Mouse (Mus musculus) retina, postnatal 7 days (tissue): ENCODE measurements around the gene Atp5mpl.

Experiments used
- DNase-seq: peaks from one replicate; pipeline ENCODE4 v3.0.0-alpha.2; 2012; ENCODE audit warnings: low read depth, low spot score

Atp5mpl gene

DNA sequence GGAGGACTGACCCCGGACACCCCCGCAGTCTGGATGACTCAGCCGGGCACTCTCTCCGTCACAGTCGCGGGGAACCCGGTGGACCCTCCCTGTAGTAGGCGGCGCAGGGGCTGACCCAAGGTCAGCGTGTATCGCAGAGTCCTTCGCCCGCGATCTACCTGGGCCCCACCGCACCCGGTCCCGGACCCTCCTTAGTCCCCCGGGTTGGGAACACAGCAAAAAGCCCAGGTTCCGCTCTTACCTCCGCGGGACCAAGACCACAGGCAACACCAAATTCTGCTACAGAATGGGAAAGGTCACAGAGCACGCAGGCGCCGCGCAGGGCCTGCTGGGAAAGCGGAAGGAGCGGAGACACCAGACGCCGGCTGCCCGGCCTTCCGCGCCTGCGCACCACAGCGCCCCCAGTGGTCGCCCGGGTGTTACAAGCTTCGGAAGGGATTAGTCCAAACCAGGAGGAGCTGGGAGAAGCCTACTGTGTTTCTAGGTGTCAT is at the start of gene Atp5mpl:
Gene Atp5mpl (minus strand): TSS at position 295 of the 491 bp plus-strand sequence.
- peak; percentile 89 for DNase-seq

GRCm38 (mm10) chr12:112016346-112016745 is 49.6 kb upstream of the Atp5mpl start:
- no peak for DNase-seq

GRCm38 (mm10) chr12:112013271-112013801 is 46.6 kb upstream of the Atp5mpl start:
- DNase-seq = no peak

DNA sequence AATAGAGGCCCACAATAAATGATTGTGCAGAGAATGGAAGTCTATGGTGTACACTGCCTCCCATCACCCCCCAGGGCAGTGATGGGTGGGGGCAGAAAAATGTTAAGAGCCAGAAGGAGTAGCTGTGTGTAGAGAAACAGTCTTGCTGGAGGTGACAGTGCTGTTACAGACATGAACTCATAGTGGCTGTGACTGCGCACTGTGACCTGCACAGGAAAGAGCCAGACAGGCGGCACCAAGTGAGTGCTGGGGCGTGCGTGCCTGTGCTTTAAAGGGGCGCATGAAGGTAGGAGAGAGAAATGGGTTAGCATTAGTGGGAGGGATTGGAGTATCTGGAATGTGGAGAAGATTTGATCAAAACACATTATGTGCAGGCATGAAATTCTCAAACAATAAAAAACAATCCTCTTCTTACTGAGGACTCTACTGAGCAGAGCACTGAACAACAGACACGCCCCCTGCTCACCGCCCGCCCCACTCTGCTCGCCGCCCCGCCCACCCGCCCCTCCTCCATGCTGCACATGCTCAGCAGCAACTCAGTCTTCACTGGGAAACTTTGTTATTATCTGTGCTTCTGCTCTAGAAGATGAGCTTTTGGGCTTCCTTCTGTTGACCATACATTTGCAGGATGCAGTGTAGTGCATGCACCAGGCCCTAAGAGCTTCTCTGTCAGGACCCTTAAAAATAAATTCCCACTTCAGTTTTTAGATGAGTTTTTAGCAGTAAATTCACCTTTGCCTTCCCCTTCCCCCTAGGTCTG is 45.9 kb upstream of the Atp5mpl start:
- no peak for DNase-seq

GRCm38 (mm10) chr12:112001223-112001622 is 34.4 kb upstream of the Atp5mpl start:
- peak; percentile 85 for DNase-seq

DNA sequence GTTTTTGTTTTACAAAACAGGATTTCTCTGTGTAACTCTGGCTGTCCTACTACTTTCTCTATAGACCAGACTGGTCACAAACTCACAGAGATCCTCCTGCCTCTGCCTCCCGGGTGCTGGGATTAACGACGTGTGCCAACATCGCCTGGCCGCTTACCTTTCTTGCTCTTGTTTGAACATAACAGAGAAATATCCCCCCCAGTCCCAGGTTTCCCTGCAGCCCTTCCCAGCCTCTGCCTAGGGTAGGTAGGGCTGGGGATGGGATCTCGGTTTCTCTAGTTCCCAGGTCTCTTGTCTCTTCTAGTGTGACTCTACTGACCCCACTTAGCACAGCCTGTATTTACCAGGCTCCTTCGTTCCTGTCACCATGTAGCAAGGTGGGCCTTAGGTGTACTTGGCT is 33.0 kb upstream of the Atp5mpl start:
- DNase-seq = no peak

DNA sequence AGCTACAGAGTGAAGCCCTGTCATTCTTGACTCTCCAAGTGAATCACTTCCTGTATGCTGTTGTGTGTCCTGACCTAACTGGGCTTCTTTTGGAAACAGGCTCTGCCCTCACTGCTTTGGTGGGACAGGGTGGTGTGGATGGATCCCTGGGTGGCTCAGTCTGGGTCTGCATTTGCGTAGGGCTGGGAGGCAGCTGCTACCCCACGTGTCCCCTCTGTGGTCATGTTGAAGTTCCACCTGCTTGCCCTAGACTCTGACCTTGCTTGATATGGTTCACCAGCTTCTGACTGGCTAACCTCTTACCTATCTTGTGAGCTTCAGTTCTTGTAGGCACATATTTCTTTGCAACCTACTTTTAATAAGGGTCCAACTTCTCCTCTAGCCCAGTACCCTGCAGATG is 28.4 kb upstream of the Atp5mpl start:
- no peak for DNase-seq

- no peak for DNase-seq
These were observed 25.8 kb upstream of the Atp5mpl start for GRCm38 (mm10) chr12:111992626-111993025.

- DNase-seq = no peak
These were observed 20.0 kb upstream of the Atp5mpl start for GRCm38 (mm10) chr12:111986756-111987155.

DNA sequence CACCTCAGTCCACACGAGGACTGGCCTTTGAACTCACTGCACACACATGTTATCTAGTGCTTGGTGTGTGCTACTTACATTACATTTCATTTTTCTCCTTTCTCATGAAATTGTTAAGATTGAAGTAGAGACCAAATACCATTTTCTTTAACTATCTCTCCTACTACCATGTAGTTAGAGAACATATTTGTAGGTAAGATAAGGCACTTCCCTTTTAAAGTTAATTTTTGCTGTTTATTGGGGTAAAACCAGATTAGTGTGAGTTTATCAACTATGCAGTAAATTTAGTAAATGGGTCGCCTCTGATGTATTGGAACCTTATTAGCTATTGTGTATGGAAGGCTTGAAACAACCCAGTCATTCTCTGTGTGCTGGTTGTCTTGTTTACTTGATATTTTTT is 16.4 kb upstream of the Atp5mpl start:
- no peak for DNase-seq

DNA sequence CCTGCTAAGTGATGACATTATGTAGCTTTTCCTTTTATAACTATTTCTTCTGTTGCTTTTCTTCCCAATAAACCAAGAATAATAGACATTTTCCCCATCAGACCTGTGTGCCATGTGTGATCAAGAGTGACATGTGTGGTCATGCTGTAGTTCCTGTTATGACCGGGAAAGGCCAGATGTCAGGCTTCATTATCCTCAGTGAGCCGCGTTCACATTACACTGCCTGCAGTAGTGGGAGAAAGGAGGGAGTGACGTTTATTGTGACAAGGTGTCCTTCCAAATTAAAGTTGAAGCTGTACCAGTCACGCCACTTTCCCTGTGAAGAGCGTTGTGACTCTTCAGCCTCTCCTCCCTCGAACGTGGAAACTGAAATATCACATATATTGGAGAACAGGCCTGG is 15.1 kb upstream of the Atp5mpl start:
- DNase-seq = no peak

- DNase-seq = no peak
These were observed 14.2 kb upstream of the Atp5mpl start, which contains the start of gene Rd3l for GRCm38 (mm10) chr12:111980887-111981367. Rd3l (minus strand) TSS chr12:111981317.

- DNase-seq = no peak
These were observed 11.5 kb upstream of the Atp5mpl start for GRCm38 (mm10) chr12:111978274-111978673.

- DNase-seq = no peak
These were observed 10.4 kb upstream of the Atp5mpl start for GRCm38 (mm10) chr12:111977138-111977537.

DNA sequence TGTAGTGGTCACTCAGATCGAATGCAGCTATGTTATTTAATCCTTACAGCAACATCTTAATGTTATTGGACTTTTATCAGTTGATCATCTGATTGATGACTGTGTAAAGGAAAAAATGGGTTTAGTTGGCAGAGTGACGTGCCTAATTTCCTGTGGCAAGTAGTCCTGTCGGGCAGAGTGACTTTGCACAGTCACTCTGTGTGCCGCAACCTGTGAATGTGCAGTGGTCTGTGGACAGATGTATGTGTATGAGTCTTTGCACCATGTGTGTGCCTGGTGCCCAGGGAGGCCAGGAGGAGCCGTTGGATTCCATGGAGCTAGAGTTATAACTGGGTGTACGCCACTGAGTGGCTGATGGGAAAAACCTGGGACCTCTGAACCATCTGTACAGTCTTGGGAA is 7.8 kb upstream of the Atp5mpl start:
- no peak for DNase-seq

- DNase-seq = no peak
These were observed 5.7 kb upstream of the Atp5mpl start for GRCm38 (mm10) chr12:111972504-111972903.

DNA sequence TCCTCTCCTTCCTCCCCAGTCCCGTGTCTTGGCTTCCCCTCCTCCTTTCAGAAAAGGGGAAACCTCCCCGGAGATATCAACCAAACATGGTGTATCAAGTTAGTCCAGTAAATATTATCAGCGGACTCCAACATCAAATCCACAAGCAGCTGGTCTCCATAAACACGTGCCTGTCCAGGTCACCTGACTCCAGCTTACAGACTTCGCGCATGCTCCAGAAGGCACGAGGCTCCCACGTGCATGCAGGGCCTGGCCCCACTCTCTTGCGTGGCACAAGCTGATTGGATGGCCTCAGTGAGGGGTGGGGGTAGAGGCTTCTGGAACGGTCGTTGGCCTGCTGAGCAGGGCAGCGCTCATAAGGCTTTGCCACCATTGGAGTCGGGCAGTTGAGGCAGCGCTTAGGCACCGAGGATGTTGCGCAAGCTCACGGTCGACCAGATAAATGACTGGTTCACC is 4.5 kb upstream of the Atp5mpl start, which contains the start of gene Tdrd9:
Gene Tdrd9 (plus strand): TSS at position 329 of the 456 bp plus-strand sequence.
- no peak for DNase-seq

GRCm38 (mm10) chr12:111970085-111970484 is 3.3 kb upstream of the Atp5mpl start:
- DNase-seq = no peak

GRCm38 (mm10) chr12:111963339-111963738 is 3.4 kb downstream of the Atp5mpl start:
- DNase-seq = no peak

GRCm38 (mm10) chr12:111958101-111958865 is 8.5 kb downstream of the Atp5mpl start:
- peak; percentile 53 for DNase-seq

- no peak for DNase-seq
These were observed 10.6 kb downstream of the Atp5mpl start for GRCm38 (mm10) chr12:111956173-111956572.

DNA sequence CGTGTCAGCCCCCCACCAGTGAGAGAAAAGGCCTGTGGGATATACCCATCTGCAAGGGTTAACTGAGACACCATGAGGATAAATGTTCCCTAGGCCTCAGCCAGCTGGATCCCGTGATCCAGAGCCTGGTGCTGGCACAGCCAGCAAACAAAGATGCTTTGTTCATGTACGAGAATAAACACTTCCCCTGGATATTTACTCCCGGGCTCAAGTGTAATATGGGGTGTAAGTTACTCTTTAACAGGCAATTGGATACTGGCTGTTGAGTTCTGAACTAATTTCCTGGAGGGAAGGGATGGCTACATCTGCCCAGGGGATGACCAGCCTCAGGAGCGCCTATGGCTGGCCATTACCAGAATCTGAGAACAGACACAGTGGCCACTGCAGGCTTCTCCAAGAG is 15.1 kb downstream of the Atp5mpl start:
- no peak for DNase-seq
